Mouse (Mus musculus): Measurements from ENCODE around the gene Gas2.

Gene Gas2

GRCm38 (mm10) chr7:52024050-52024626 is 162.3 kb downstream of the Gas2 start:
- no peaks in the 10 kb centered on the region for H3K4me1 ChIP-seq (replicated peaks; ENCODE audit: low read depth, low read length)
- no peaks in the 10 kb centered on the region for H3K36me3 ChIP-seq (ENCODE audit: insufficient read depth, low read length)
- H3K4me3 ChIP-seq (replicated peaks; ENCODE audit: low read length): no peak overlapping the region
- no peaks in the 10 kb centered on the region for H3K9me3 ChIP-seq (ENCODE audit: low read length)
- no peak for TF ChIP-seq POU5F1 (IDR thresholded peaks at IDR 0.05; ENCODE audit: borderline replicate concordance, low read length)
- no peaks in the 10 kb centered on the region for H3K27me3 ChIP-seq (ENCODE audit: insufficient read depth, low read length)

- TF ChIP-seq POU5F1 (IDR thresholded peaks at IDR 0.05; ENCODE audit: borderline replicate concordance, low read length): no peak
- peak; percentile 43 for TF ChIP-seq CTCF (conservative IDR thresholded peaks at IDR 0.05; ENCODE audit: low read length)
- Histone ChIP-seq H3K4me3 (replicated peaks; ENCODE audit: low read length) (no peak overlapping the region), H3K4me1 (replicated peaks; ENCODE audit: low read depth, low read length) (no peaks in the 10 kb centered on the region), H3K9me3 (ENCODE audit: low read length) (no peaks in the 10 kb centered on the region), H3K36me3 (ENCODE audit: insufficient read depth, low read length) (no peaks in the 10 kb centered on the region), H3K27me3 (ENCODE audit: insufficient read depth, low read length) (no peaks in the 10 kb centered on the region)
Measured at GRCm38 (mm10) chr7:52037600-52038582, 176.1 kb downstream of the Gas2 start.

All from E14TG2a.4 (cell line).